Mouse (Mus musculus) erythroblast, embryonic 14.5 days (primary cell): ENCODE data around the gene Agk.

Experiments
- GATA1 ChIP-seq: IDR thresholded peaks from 2 replicates; pipeline ENCODE4 v1.6.1; 2012; ENCODE audit warnings: low read length, inconsistent platforms, mixed read lengths
- TAL1 ChIP-seq: IDR thresholded peaks from 3 replicates; pipeline ENCODE4 v1.6.1; 2012; ENCODE audit warnings: low read length, inconsistent platforms, mixed read lengths

DNA sequence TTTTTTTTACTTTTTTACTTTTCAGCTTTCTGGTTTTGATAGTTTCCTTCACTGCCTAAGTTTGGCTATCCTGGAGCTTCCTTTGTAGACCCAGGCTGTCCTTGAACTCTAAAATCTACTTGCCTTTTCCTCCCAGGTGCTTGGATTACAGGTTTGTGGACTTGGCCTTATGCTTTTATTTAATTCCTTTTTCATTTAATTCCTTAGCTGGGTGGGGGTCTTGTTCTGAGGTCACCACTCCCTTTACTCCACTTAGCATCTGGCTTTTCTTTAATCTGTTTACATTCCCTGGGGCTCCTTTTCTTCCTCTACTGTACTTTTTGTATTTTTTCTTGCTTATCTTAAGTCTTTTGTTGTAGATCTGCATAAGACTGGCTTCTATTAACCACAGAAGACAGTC is 25.1 kb downstream of the Agk start:
- TF ChIP-seq GATA1 = no peak
- TF ChIP-seq TAL1 = no peak
